Mouse (Mus musculus): ENCODE results near the gene Ptgis.

- TF ChIP-seq CTCF (IDR thresholded peaks at IDR 0.05; ENCODE audit: insufficient read depth, low read depth, low read length) = no peak
- no peak for TF ChIP-seq POLR2A (IDR thresholded peaks at IDR 0.05; ENCODE audit: insufficient read depth, low read depth, low read length)
These were observed 22.8 kb upstream of the Ptgis start for GRCm38 (mm10) chr2:167263040-167263810.

All from olfactory bulb, adult 2 months (tissue).